Mouse (Mus musculus) intestine, embryonic 14.5 days (tissue): ENCODE results near the gene Gm2974. TPM values are rescaled to one million over a fixed set of nuclear protein-coding genes. Genes with fewer than 3 reads are reported as not detected.
"Not testable (repeated sequence)": the region's sequence is repeated elsewhere in the genome, so short reads cannot be mapped to it uniquely, and the experiment has no call there.

Source experiments
- ATAC-seq: fragments of 200-750 bp; cut with Nextera tagmentation; replicated peaks from 2 replicates; pipeline ENCODE4 v1.8.0; 2017; ENCODE audit warnings: low read depth, moderate number of reproducible peaks, moderate TSS enrichment, moderate library complexity; ENCODE audit not compliant: low FRiP score, low TSS enrichment
- DNase-seq: peaks from one replicate; pipeline ENCODE4 v3.0.0-alpha.2; 2018; ENCODE audit warnings: low spot score
- H3K27ac ChIP-seq: fragments of 300-500 bp; sonication (generic); 2 replicates; pipeline ENCODE4 v1.5.1; 2014; ENCODE audit warnings: low read depth, mild to moderate bottlenecking, control low read depth
- H3K27me3 ChIP-seq: fragments of 300-500 bp; sonication (generic); replicated peaks from 2 replicates; pipeline ENCODE4 v1.6.1; 2014; ENCODE audit warnings: low read length, control low read depth; ENCODE audit not compliant: control insufficient read depth, insufficient read depth
- H3K36me3 ChIP-seq: fragments of 300-500 bp; sonication (generic); 2 replicates; pipeline ENCODE4 v1.6.1; 2014; ENCODE audit warnings: low read length, control low read depth; ENCODE audit not compliant: control insufficient read depth, insufficient read depth
- H3K4me1 ChIP-seq: fragments of 300-500 bp; sonication (generic); replicated peaks from 2 replicates; pipeline ENCODE4 v1.6.1; 2014; ENCODE audit warnings: low read length, control low read depth, mixed read lengths; ENCODE audit not compliant: control insufficient read depth, insufficient read depth
- H3K4me2 ChIP-seq: fragments of 300-500 bp; sonication (generic); 2 replicates; pipeline ENCODE4 v1.6.1; 2014; ENCODE audit warnings: low read length
- H3K4me3 ChIP-seq: fragments of 300-500 bp; sonication (generic); 2 replicates; pipeline ENCODE4 v1.5.1; 2014; ENCODE audit warnings: low read depth, low read length, control low read depth, mixed read lengths
- H3K9ac ChIP-seq: fragments of 300-500 bp; sonication (generic); 2 replicates; pipeline ENCODE4 v1.6.1; 2014; ENCODE audit warnings: mild to moderate bottlenecking, low read length
- H3K9me3 ChIP-seq: fragments of 300-500 bp; sonication (generic); 2 replicates; pipeline ENCODE4 v1.6.1; 2016; ENCODE audit warnings: low read length, control low read depth; ENCODE audit not compliant: control insufficient read depth
- WGBS: fragments of 180-500 bp; shearing (Covaris S2); extraction: QIAGEN DNeasy Blood & Tissue Kit; methylation state at CpG from one replicate; pipeline ENCODE4 v1.1.7; 2014; 5-methylcytosine and 5-hydroxymethylcytosine counted together
- polyA plus RNA-seq: library from polyadenylated mRNA; unstranded; fragments of >200 nt; fragmentation: Nextera tagmentation; extraction: Ambion mirVana; gene quantifications from 2 replicates; pipeline ENCODE4 v1.2.1, GENCODE M21; 2014

Gene Gm2974
- polyA plus RNA-seq: 0.14 and 0.82 TPM in 2 replicates

DNA sequence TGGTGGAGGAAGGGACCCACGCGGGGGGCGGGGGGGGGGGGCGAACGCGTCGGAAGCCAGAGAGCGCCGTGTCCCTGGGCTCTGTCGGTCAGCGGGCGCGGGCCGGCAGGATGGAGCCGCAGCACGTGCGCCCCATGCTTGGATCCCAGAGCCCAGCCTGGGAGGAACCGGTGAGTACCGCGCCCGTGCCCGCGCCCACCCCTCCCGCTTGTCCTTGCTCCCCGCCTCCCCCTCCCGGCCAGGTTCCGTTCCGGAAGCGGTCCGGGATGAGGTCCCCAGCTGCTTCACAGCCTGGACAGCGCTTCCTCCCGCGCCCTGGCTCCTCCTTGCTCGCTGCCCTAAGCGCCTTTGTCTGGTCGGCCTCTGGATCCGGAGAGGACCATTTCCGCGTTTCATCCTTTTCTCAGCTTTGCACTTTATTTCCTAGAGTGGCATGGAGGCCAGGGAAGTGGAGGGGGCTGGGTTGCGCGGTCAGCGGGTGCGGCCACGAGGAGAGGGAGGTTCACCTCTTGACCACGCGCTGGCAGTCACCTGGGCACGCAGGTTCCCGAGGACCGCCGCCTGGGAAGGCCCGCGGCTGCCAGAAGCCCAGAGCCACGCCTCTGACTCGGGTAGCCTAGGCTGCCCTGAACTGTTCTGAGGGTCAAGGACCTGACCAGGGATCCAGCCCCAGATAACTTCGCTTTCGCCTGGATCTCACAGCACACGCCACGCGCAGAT is at the start of gene Gm2974:
TSS of gene Gm2974 (plus strand) at position 86 of the 720 bp plus-strand sequence.
- Histone ChIP-seq H3K4me3 (peak within 1 kb of the TSS; percentile 15; the same call in 1 of the 2 replicates), H3K4me2 (peak within 1 kb of the TSS; percentile 39)
- not testable (repeated sequence) for H3K9ac ChIP-seq, H3K4me1 ChIP-seq, H3K9me3 ChIP-seq, H3K27me3 ChIP-seq, H3K27ac ChIP-seq, H3K36me3 ChIP-seq, ATAC-seq
- peak; percentile 47 for DNase-seq
- WGBS: 13% methylated on average over 38 of the region's 59 CpGs

- ATAC-seq: not testable (repeated sequence)
- WGBS: 93% methylated on average over 4 of the region's 4 CpGs
Observed at GRCm38 (mm10) chr14:4141646-4142045, 40.7 kb upstream of the Gm2974 start.

GRCm38 (mm10) chr14:4164730-4165129 is 17.6 kb upstream of the Gm2974 start, which contains the start of gene Gm3127:
Gm3127 (plus strand) TSS chr14:4165030.
- not testable (repeated sequence) for H3K27me3 ChIP-seq, H3K27ac ChIP-seq, H3K9me3 ChIP-seq, H3K36me3 ChIP-seq, DNase-seq, H3K4me2 ChIP-seq, H3K4me3 ChIP-seq, ATAC-seq, H3K9ac ChIP-seq, H3K4me1 ChIP-seq
- no CpG with 5 or more reads among the region's 2 CpGs for WGBS

More at GRCm38 (mm10) chr14:4141646-4142045, 40.7 kb upstream of the Gm2974 start:
- not testable (repeated sequence) for H3K4me3 ChIP-seq, H3K9me3 ChIP-seq, H3K4me2 ChIP-seq, DNase-seq, H3K9ac ChIP-seq, H3K4me1 ChIP-seq, H3K27ac ChIP-seq, H3K36me3 ChIP-seq, H3K27me3 ChIP-seq

DNA sequence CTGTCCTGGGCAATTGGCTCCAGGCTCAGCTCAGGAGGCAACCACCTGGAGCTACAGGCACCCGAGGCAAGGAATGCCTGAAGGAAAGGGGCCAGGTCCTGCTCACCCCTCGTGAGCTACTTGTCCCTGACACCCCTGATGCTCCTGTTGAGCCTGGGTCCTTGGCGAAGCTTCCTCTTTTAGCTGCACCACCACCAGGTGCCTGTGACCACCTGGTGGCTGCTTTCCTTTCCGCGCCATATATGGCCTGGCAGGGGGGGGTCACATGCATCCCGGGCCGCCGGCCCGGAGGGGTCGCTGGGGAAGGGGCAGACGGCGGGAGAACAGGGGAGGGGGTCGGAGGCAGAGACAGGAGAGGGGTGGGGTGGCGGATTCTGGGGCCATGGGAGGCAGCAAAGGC is 346 bp upstream of the Gm2974 start:
- H3K4me1 ChIP-seq, ATAC-seq, H3K27ac ChIP-seq, H3K36me3 ChIP-seq, H3K27me3 ChIP-seq, H3K9ac ChIP-seq, H3K9me3 ChIP-seq: not testable (repeated sequence)
- peak overlapping the region; percentile 39 for H3K4me2 ChIP-seq
- 12% methylated on average over 11 of the region's 14 CpGs for WGBS
- H3K4me3 ChIP-seq: 0 out of 2 replicates have a peak overlapping the region, but pooled peaks have one; percentile 15
- DNase-seq: peak; percentile 49

DNA sequence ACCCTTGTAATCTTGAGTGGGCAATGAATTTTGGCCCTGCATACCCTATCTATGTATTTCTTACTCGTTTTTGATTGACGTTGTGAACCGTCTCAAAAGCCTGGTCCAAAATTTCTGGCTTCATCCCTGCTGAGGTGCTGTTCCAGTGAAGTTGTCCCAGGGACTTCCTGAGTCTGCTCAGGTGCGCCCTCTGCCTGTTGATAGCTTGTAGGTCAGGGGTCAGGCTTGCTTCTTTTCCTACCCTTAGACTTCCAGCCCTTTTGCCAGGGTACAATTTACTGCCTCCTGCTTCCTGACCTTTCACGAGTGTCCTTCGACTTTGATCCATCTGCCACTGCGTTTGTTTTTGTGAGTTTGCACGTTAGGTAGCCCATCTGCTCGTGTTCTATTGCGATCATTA is 999 bp downstream of the Gm2974 start:
- not testable (repeated sequence) for H3K36me3 ChIP-seq, H3K27ac ChIP-seq, H3K27me3 ChIP-seq, H3K9ac ChIP-seq, H3K4me2 ChIP-seq, H3K9me3 ChIP-seq, H3K4me3 ChIP-seq, H3K4me1 ChIP-seq, DNase-seq, ATAC-seq
- 22% methylated on average over 4 of the region's 10 CpGs for whole genome bisulfite sequencing

- not testable (repeated sequence) for H3K9me3 ChIP-seq, H3K9ac ChIP-seq, H3K4me1 ChIP-seq, DNase-seq, H3K27me3 ChIP-seq, H3K4me3 ChIP-seq, H3K27ac ChIP-seq, H3K36me3 ChIP-seq, H3K4me2 ChIP-seq, ATAC-seq
- WGBS: no CpG with 5 or more reads among the region's 2 CpGs
Observed at GRCm38 (mm10) chr14:4249331-4249730, 67.0 kb downstream of the Gm2974 start, which contains the start of gene Gm3138. Gm3138 (plus strand) TSS chr14:4249631.

Other genes starting within 250 kb of the Gm2974 start
- gene Gm3095, start 219.0 kb upstream of the Gm2974 start, polyA plus RNA-seq: not detected in 2 replicates
- gene Gm3099, start 184.2 kb upstream of the Gm2974 start, polyA plus RNA-seq: not detected in 2 replicates
- 0.11 TPM in 1 of 2 replicates, not detected in the other for gene Gm5796, start 158.6 kb upstream of the Gm2974 start, polyA plus RNA-seq
- not detected in 2 replicates for gene Gm3115, start 98.5 kb upstream of the Gm2974 start, polyA plus RNA-seq
- 0.51 and 0.59 TPM in 2 replicates for gene Gm8108, start 72.0 kb upstream of the Gm2974 start, polyA plus RNA-seq
- not detected in 2 replicates for gene Gm3127, start 17.5 kb upstream of the Gm2974 start, polyA plus RNA-seq
- gene Gm3138, start 67.1 kb downstream of the Gm2974 start, polyA plus RNA-seq: not detected in 2 replicates
- gene Gm3149, start 134.7 kb downstream of the Gm2974 start, polyA plus RNA-seq: not detected in 2 replicates
- gene 2610042L04Rik, start 152.2 kb downstream of the Gm2974 start, polyA plus RNA-seq: 0.38 TPM in 1 of 2 replicates, not detected in the other
- gene Gm3159, start 214.9 kb downstream of the Gm2974 start, polyA plus RNA-seq: not detected in 2 replicates
- gene Gm3164, start 232.9 kb downstream of the Gm2974 start, polyA plus RNA-seq: 0.36 TPM in 1 of 2 replicates, not detected in the other
- gene Gm3173, start 248.4 kb downstream of the Gm2974 start, polyA plus RNA-seq: not detected in 2 replicates